Mouse (Mus musculus): Measurements from ENCODE around the gene Cchcr1. TPM values are rescaled to one million over a fixed set of nuclear protein-coding genes. Genes with fewer than 3 reads are reported as not detected.
A peak's percentile ranks its signal among the peaks of the same experiment; 100 is the strongest.

Gene Cchcr1
- polyA plus RNA-seq, 1 experiment from 2014 or later = 14.8 TPM

- H3K27me3 ChIP-seq = peaks cover 22% of the 10 kb centered on the region
- ATAC-seq (ENCODE audit: low FRiP score) = no peak
- WGBS = 59% methylated on average over 3 of the region's 3 CpGs
- no peaks in the 10 kb centered on the region for H3K9me3 ChIP-seq (replicated peaks)
- H3K9ac ChIP-seq = no peak within 1 kb of the TSS
- no peak within 1 kb of the TSS for H3K27ac ChIP-seq
- H3K36me3 ChIP-seq = no peaks in the 10 kb centered on the region
- peaks cover 15% of the 10 kb centered on the region for H3K4me1 ChIP-seq
- no peak within 1 kb of the TSS for H3K4me2 ChIP-seq (replicated peaks)
- H3K4me3 ChIP-seq = no peak within 1 kb of the TSS
These were observed 50.2 kb downstream of the Cchcr1 start, which contains the start of gene 2300002M23Rik for GRCm38 (mm10) chr17:35567150-35567549. 2300002M23Rik (plus strand) TSS chr17:35567450.

DNA sequence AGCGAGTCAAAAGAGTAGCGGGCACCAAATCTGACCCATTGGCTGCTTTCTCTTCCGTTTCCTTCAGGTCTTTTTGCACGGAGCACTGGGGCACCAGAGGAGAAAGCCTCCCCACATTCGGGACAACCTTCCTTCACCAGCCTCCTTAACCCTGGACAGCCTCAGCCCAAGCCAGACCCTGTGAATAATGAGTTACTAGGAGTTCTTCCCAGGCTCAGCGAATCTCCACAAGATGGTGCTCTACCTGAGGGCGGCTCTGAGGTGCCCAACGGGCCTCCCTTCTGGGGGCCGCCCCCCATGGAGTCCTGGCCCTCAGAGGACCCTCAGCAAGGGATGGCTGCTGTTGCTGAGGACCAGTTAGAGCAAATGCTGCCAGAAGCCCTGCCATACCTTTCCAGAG is 50.9 kb downstream of the Cchcr1 start:
- H3K4me3 ChIP-seq = no peak overlapping the region
- H3K9ac ChIP-seq = no peak overlapping the region
- WGBS = 17% methylated on average over 9 of the region's 9 CpGs
- H3K9me3 ChIP-seq (replicated peaks) = no peaks in the 10 kb centered on the region
- no peak overlapping the region for H3K27ac ChIP-seq
- peaks cover 15% of the 10 kb centered on the region for H3K4me1 ChIP-seq
- peaks cover 22% of the 10 kb centered on the region for H3K27me3 ChIP-seq
- H3K36me3 ChIP-seq = no peaks in the 10 kb centered on the region
- ATAC-seq (ENCODE audit: low FRiP score) = no peak
- H3K4me2 ChIP-seq (replicated peaks) = no peak overlapping the region

- H3K4me2 ChIP-seq (replicated peaks) = peak overlapping the region; percentile 56
- peak overlapping the region; percentile 59 for H3K9ac ChIP-seq
- peak; percentile 76 for ATAC-seq (ENCODE audit: low FRiP score)
- peak overlapping the region; percentile 28 for H3K4me3 ChIP-seq
- no peaks in the 10 kb centered on the region for H3K9me3 ChIP-seq (replicated peaks)
- H3K27me3 ChIP-seq = peaks cover 22% of the 10 kb centered on the region
- 2% methylated on average over 28 of the region's 28 CpGs for WGBS
- H3K36me3 ChIP-seq = no peaks in the 10 kb centered on the region
- no peak overlapping the region for H3K27ac ChIP-seq
- H3K4me1 ChIP-seq = peaks cover 15% of the 10 kb centered on the region
These were observed 52.4 kb downstream of the Cchcr1 start for GRCm38 (mm10) chr17:35569091-35569944.

- Histone ChIP-seq H3K9me3 (replicated peaks) (no peaks in the 10 kb centered on the region), H3K4me3 (no peak overlapping the region), H3K4me1 (peaks cover 15% of the 10 kb centered on the region), H3K27ac (no peak overlapping the region), H3K4me2 (replicated peaks) (no peak overlapping the region), H3K36me3 (no peaks in the 10 kb centered on the region), H3K9ac (no peak overlapping the region), H3K27me3 (peaks cover 22% of the 10 kb centered on the region)
- 63% methylated on average over 14 of the region's 14 CpGs for WGBS
- ATAC-seq (ENCODE audit: low FRiP score) = no peak
These were observed 53.9 kb downstream of the Cchcr1 start for GRCm38 (mm10) chr17:35570836-35571235.

DNA sequence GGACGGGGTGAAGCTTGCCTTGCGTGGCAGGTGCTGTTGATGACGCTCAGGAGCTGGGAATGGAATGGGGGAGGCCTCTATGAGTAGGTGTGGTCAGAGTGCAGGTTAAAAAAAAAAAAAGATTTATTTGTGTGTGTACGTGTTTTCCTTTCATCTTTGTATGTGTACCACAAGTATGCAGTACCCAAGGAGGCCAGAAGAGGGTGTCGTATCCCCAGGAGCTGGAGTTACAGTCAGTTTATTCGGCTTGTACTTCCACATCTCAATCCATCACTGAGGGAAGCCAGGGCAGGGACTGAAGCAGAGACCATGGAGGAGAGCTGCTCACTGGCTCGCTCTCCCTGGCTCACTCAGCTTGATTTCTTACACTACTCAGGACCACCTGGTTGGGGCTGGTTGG is 54.6 kb downstream of the Cchcr1 start:
- H3K9me3 ChIP-seq (replicated peaks) = no peaks in the 10 kb centered on the region
- H3K27ac ChIP-seq = no peak overlapping the region
- no peak overlapping the region for H3K9ac ChIP-seq
- ATAC-seq (ENCODE audit: low FRiP score) = no peak
- H3K4me3 ChIP-seq = no peak overlapping the region
- peaks cover 22% of the 10 kb centered on the region for H3K27me3 ChIP-seq
- H3K4me1 ChIP-seq = peaks cover 15% of the 10 kb centered on the region
- 96% methylated on average over 7 of the region's 7 CpGs for WGBS
- H3K36me3 ChIP-seq = no peaks in the 10 kb centered on the region
- H3K4me2 ChIP-seq (replicated peaks) = no peak overlapping the region

- H3K4me3 ChIP-seq = no peak overlapping the region
- no peaks in the 10 kb centered on the region for H3K4me1 ChIP-seq
- H3K27ac ChIP-seq = no peak overlapping the region
- H3K9ac ChIP-seq = no peak overlapping the region
- 21% methylated on average over 6 of the region's 6 CpGs for WGBS
- no peaks in the 10 kb centered on the region for H3K27me3 ChIP-seq
- no peak overlapping the region for H3K4me2 ChIP-seq (replicated peaks)
- H3K9me3 ChIP-seq (replicated peaks) = no peaks in the 10 kb centered on the region
- ATAC-seq (ENCODE audit: low FRiP score) = no peak; the same call in 1 of the 2 replicates
- no peaks in the 10 kb centered on the region for H3K36me3 ChIP-seq
These were observed 61.3 kb downstream of the Cchcr1 start for GRCm38 (mm10) chr17:35578211-35578610.

Other genes starting within 250 kb of the Cchcr1 start
- gene H2-Q1, start 196.7 kb upstream of the Cchcr1 start, polyA plus RNA-seq (2016; fragmentation: Nextera tagmentation; extraction: Ambion mirVana) = 0.12 TPM in 1 of 2 replicates, not detected in the other
- gene H2-Q2, start 174.9 kb upstream of the Cchcr1 start, polyA plus RNA-seq (2016; fragmentation: Nextera tagmentation; extraction: Ambion mirVana) = 0.46 TPM in 1 of 2 replicates, not detected in the other
- 1.6 and 1.7 TPM in 2 replicates for gene H2-Q4, start 137.5 kb upstream of the Cchcr1 start, polyA plus RNA-seq (2016; fragmentation: Nextera tagmentation; extraction: Ambion mirVana)
- 0.10 and 0.42 TPM in 2 replicates for gene H2-Q6, start 92.2 kb upstream of the Cchcr1 start, polyA plus RNA-seq (2016; fragmentation: Nextera tagmentation; extraction: Ambion mirVana)
- gene H2-Q7, start 77.9 kb upstream of the Cchcr1 start, polyA plus RNA-seq (2016; fragmentation: Nextera tagmentation; extraction: Ambion mirVana) = 3.9 and 4.7 TPM in 2 replicates
- 0.10 TPM in 1 of 2 replicates, not detected in the other for gene H2-Q10, start 47.0 kb upstream of the Cchcr1 start, polyA plus RNA-seq (2016; fragmentation: Nextera tagmentation; extraction: Ambion mirVana)
- not detected in 2 replicates for gene Pou5f1, start 11.1 kb upstream of the Cchcr1 start, polyA plus RNA-seq (2016; fragmentation: Nextera tagmentation; extraction: Ambion mirVana)
- gene Tcf19, start 276 bp upstream of the Cchcr1 start, polyA plus RNA-seq (2016; fragmentation: Nextera tagmentation; extraction: Ambion mirVana) = 37.3 and 37.6 TPM in 2 replicates
- gene Psors1c2, start 16.1 kb downstream of the Cchcr1 start, polyA plus RNA-seq (2016; fragmentation: Nextera tagmentation; extraction: Ambion mirVana) = 1.1 and 1.2 TPM in 2 replicates
- gene Cdsn, start 35.0 kb downstream of the Cchcr1 start, polyA plus RNA-seq (2016; fragmentation: Nextera tagmentation; extraction: Ambion mirVana) = 0.08 and 0.20 TPM in 2 replicates
- gene 2300002M23Rik, start 50.4 kb downstream of the Cchcr1 start, polyA plus RNA-seq (2016; fragmentation: Nextera tagmentation; extraction: Ambion mirVana) = not detected in 2 replicates
- not detected in 2 replicates for gene Sfta2, start 84.4 kb downstream of the Cchcr1 start, polyA plus RNA-seq (2016; fragmentation: Nextera tagmentation; extraction: Ambion mirVana)
- gene Gm9573, start 109.5 kb downstream of the Cchcr1 start, polyA plus RNA-seq (2016; fragmentation: Nextera tagmentation; extraction: Ambion mirVana) = not detected in 2 replicates
- gene Mucl3, start 126.6 kb downstream of the Cchcr1 start, polyA plus RNA-seq (2016; fragmentation: Nextera tagmentation; extraction: Ambion mirVana) = 0.15 and 0.20 TPM in 2 replicates
- gene Vars2, start 150.5 kb downstream of the Cchcr1 start, polyA plus RNA-seq (2016; fragmentation: Nextera tagmentation; extraction: Ambion mirVana) = 16.5 and 16.9 TPM in 2 replicates
- 34.7 and 37.7 TPM in 2 replicates for gene Gtf2h4, start 156.6 kb downstream of the Cchcr1 start, polyA plus RNA-seq (2016; fragmentation: Nextera tagmentation; extraction: Ambion mirVana)
- gene Ddr1, start 187.5 kb downstream of the Cchcr1 start, polyA plus RNA-seq (2016; fragmentation: Nextera tagmentation; extraction: Ambion mirVana) = 168 and 182 TPM in 2 replicates

Data from hindbrain, embryonic 12.5 days (tissue).